Mouse (Mus musculus) bone marrow macrophage, adult 2 months (primary cell): ENCODE measurements at regions not wholly inside any gene's neighbourhood (a gene's known extent, or its start where the extent isn't known, plus 50 kb on each side); places are given as distances from the start of the nearest gene placed in this dataset.

Experiments used
- CTCF ChIP-seq: IDR thresholded peaks from 2 replicates; pipeline ENCODE4 v1.5.1; 2012; ENCODE audit warnings: low read depth, mild to moderate bottlenecking, low read length, moderate library complexity
- POLR2A ChIP-seq: IDR thresholded peaks from 2 replicates; pipeline ENCODE4 v1.6.1; 2012; ENCODE audit warnings: mild to moderate bottlenecking, low read depth, low read length, borderline replicate concordance

- no peak for TF ChIP-seq POLR2A
- no peak for TF ChIP-seq CTCF
These were observed 1200.2 kb downstream of the Gsdmc2 start for GRCm38 (mm10) chr15:62644744-62645143.
